Mouse (Mus musculus) embryonic facial prominence, embryonic 10.5 days (tissue): ENCODE results near the gene Ncbp1. TPM values are rescaled to one million over a fixed set of nuclear protein-coding genes. Genes with fewer than 3 reads are reported as not detected.

Experiments used
- DNase-seq: peaks from one replicate; pipeline ENCODE4 v3.0.0-alpha.2; 2017; ENCODE audit warnings: low spot score
- H3K27ac ChIP-seq: fragments of 300-500 bp; sonication (generic); replicated peaks from 2 replicates; pipeline ENCODE4 v1.5.1; 2016; ENCODE audit warnings: mild to moderate bottlenecking
- H3K27me3 ChIP-seq: fragments of 300-500 bp; sonication (generic); replicated peaks from 2 replicates; pipeline ENCODE4 v1.6.1; 2016; ENCODE audit warnings: low read depth, mild to moderate bottlenecking; ENCODE audit not compliant: poor library complexity, severe bottlenecking
- H3K36me3 ChIP-seq: fragments of 300-500 bp; sonication (generic); replicated peaks from 2 replicates; pipeline ENCODE4 v1.6.1; 2016; ENCODE audit warnings: mild to moderate bottlenecking, moderate library complexity
- H3K4me1 ChIP-seq: fragments of 300-500 bp; sonication (generic); 2 replicates; pipeline ENCODE4 v1.6.1; 2016
- H3K4me3 ChIP-seq: fragments of 300-500 bp; sonication (generic); 2 replicates; pipeline ENCODE4 v1.5.1; 2016; ENCODE audit warnings: mild to moderate bottlenecking, moderate library complexity
- H3K9me3 ChIP-seq: fragments of 300-500 bp; sonication (generic); 2 replicates; pipeline ENCODE4 v1.6.1; 2016; ENCODE audit warnings: mild to moderate bottlenecking
- WGBS: fragments of 180-500 bp; shearing (Covaris S2); methylation state at CpG from one replicate; pipeline ENCODE4 v1.1.7; 2016; 5-methylcytosine and 5-hydroxymethylcytosine counted together
- polyA plus RNA-seq: library from polyadenylated mRNA; unstranded; fragments of >200 nt; fragmentation: Nextera tagmentation; extraction: Ambion mirVana; gene quantifications from 2 replicates; pipeline ENCODE4 v1.2.1, GENCODE M21; 2016

Ncbp1 gene
- polyA plus RNA-seq, result 121 and 127 TPM in 2 replicates

DNA sequence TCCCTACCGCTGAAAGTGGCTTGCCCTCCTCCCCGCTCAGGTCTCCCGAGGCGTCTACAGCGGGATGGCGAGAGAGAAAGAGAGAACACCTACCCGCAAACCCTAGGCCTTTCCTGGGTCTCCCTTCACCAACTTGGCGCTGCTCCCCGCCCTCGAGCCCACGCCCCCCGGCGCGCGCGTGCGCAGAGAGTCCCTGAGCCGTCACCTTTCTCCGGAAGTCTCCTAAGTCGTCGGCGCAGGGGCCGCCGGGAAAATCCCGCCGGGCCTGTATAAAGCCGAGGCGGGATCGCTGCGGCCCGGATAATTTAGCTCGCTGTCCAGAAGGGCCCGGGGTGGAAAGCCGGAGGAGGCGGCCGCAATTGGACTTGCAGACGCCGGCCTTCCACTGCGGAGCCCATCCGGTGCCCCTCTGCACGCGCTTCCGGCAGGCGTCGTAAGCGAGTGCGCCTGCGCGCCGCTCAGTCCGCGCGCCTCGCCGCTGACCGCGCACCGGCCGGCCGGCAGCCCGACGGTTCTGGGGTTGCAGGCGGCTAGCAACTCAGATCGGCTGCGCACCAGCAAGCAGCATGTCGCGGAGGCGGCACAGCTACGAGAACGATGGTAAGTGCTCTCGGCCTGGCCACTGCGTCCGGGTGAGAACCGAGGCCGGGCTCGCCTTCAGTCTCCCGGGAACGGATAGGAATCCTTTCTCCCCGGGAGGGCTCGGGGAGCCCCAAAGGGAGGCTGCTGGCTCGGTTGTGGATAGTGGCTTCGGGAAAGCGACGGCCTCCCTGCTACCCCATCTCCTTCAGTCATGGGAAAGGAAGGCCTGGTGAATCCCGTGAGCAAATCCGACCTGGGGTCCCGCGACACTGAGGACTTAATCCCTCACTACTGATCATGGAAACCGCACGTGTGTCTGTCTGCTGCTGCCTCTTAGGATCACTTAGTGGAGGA, at the start of gene Ncbp1, which contains the start of gene Tstd2:
Gene Ncbp1, plus strand, starts transcription at position 327 of the 936 bp plus-strand sequence.
Gene Tstd2, minus strand, starts transcription at position 408 of the 936 bp plus-strand sequence.
- DNase-seq, result peak; percentile 94
- peak within 1 kb of the TSS; percentile 95 for H3K27ac ChIP-seq
- H3K9me3 ChIP-seq, result no peaks in the 10 kb centered on the region
- peaks cover 35% of the 10 kb centered on the region for H3K36me3 ChIP-seq
- peaks cover 24% of the 10 kb centered on the region for H3K4me1 ChIP-seq
- H3K4me3 ChIP-seq, result peak within 1 kb of the TSS; percentile 86
- under 1% methylated on average over 89 of the region's 90 CpGs for WGBS
- H3K27me3 ChIP-seq, result no peaks in the 10 kb centered on the region

DNA sequence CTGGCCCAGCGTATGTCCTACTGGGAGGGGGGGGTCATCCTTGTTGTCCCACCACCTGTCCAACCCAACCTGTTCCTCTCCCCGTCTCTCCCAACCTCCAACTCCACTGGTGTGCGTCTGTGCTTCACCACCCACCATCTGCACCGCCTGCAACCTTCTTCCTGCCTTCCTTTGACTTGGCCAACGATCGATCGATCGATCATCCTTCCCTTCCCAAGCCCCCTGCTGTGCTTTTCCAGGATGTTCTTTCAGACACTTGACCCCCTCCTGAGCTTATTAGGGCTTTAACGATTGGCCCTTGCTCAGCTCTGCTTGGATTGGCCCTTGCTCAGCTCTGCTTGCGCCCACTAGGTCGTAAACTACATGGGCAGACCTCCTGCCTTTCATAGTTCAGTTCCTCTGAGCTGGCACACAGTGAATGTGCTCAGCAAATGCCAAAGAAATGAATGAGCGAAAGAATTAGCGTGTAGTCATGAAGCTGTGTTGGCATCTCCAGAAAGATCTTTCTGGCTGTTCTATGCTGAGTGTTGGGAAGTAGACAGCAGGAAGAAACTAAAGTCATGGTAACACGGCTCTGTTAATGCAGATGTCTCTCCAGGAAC, 48.8 kb upstream of the Ncbp1 start:
- WGBS, result 88% methylated on average over 14 of the region's 14 CpGs

DNA sequence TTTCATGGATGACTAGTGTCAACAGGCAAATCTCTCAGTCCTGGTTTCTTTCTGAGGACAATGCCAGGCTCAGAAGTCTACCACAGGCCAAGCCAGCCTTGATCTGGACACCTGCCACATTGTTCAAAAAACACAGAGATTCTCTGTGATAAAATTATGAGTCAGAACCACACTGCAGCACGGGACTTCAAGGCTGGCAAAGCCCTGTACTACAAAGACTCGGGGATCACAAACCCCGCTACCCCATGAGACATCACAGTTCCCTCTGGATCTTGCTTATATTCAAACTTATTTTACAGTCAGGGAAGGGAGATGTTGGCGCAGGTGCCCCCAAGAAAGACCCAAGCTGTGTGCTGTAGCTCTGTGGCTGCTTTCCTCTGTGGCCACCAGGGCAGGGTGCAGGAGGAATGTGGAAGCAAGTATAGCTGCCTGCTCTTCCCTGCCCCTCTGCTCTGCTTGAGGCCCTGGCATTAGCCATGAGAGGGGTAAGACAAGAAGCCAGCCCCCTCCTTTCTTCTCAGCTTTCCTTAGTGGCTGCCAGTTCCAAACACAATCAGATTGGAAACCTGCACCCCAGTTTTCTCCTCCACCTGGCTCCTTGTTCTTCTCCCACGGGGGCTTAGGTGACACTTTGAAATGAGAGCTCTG, 45.9 kb upstream of the Ncbp1 start:
- Histone ChIP-seq H3K9me3 (no peaks in the 10 kb centered on the region), H3K27ac (no peak overlapping the region), H3K4me3 (no peak overlapping the region), H3K36me3 (no peaks in the 10 kb centered on the region), H3K27me3 (no peaks in the 10 kb centered on the region), H3K4me1 (peaks cover 22% of the 10 kb centered on the region)
- whole genome bisulfite sequencing, result 91% methylated on average over 5 of the region's 5 CpGs
- no peak for DNase-seq

More for the DNA sequence above, 48.8 kb upstream of the Ncbp1 start:
- Histone ChIP-seq H3K27ac (no peak overlapping the region), H3K36me3 (no peaks in the 10 kb centered on the region), H3K4me3 (no peak overlapping the region), H3K4me1 (peaks cover 22% of the 10 kb centered on the region), H3K27me3 (no peaks in the 10 kb centered on the region), H3K9me3 (no peaks in the 10 kb centered on the region)
- DNase-seq, result no peak

DNA sequence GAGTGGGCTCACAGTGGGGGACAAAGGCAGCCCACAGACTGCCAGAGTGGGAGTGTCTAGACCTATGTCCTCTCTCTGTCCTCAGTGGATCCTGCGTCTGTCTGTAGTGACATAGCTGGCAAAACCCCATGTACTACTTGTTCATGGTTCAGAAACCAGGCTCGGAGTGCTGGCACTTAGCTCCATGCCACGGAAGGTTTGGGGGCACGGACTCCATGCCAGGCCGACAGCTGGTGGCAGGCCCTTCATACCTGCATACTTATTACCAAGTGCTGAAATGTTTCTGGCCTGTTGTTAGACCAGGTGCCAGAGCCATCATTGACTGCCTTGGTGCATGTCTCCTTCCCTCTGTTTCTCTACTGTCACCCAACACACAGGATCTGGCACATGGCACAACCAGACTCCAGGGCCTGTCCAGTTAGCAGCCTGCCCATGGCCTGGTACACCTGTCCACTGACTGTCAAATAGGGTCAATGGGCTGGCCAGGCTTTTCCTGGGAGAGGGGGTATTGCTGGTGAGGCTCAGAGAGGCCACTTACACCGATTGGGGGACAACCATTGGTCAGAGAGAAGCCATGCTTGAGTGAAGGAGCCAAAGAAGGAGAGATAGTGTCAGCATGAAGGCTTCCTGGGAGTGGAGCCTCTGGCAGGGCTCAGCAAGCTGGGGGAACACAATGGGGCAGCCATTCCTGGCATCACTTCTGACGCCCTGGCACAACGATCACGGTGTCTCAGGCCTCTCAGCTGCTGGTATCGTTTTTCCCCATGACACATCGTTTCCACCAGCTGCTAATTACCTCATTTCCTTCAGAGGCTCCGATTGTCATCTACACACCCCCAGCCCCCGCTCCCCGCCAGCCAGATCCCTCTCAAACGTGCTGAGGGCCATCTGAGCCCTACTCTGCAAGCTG, 43.2 kb upstream of the Ncbp1 start:
- H3K9me3 ChIP-seq, result no peaks in the 10 kb centered on the region
- H3K27me3 ChIP-seq, result no peaks in the 10 kb centered on the region
- no peak for DNase-seq
- no peaks in the 10 kb centered on the region for H3K36me3 ChIP-seq
- no peak overlapping the region for H3K27ac ChIP-seq
- peaks cover 23% of the 10 kb centered on the region for H3K4me1 ChIP-seq
- no peak overlapping the region for H3K4me3 ChIP-seq
- WGBS, result 72% methylated on average over 15 of the region's 15 CpGs

DNA sequence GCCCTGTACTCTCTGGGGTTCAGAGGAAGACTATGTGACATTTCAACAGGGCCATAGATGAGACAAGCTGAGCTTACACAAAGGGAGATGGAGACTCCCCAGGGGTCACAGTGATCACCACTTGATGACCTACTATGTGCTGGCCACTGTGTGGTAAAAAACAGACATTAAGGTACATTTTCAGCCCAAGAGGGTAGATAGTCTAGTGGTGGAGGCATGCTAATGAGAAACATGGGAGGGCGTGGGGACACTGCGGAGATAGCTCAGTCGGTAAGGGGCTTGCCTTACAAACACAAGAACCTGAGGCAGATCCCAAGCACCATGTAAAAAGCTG, 42.6 kb upstream of the Ncbp1 start:
- Histone ChIP-seq H3K9me3 (no peaks in the 10 kb centered on the region), H3K4me1 (peaks cover 29% of the 10 kb centered on the region), H3K36me3 (no peaks in the 10 kb centered on the region), H3K27me3 (no peaks in the 10 kb centered on the region), H3K27ac (no peak overlapping the region), H3K4me3 (no peak overlapping the region)
- no peak for DNase-seq
- 93% methylated on average over 3 of the region's 3 CpGs for WGBS

DNA sequence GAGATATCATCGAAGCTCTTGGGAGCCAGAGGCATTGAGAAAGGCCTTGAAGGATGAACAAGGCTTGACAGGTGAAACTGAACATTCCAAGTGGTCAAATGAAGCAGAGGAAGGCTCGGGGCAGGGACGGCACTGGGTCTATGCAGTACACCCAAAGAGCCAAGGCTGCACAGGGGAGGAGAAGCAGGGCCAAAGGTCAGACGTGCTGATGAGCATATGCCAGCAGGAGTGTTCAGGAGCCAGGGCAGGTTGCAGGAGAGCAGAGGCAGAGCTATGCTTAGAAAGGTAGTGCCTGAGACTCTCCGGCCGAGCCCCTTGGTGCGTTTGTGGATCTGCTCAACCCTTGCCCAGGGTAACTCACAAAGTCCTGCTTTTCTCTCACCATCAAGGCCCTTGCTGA, 41.9 kb upstream of the Ncbp1 start:
- Histone ChIP-seq H3K27me3 (no peaks in the 10 kb centered on the region), H3K27ac (no peak overlapping the region), H3K36me3 (no peaks in the 10 kb centered on the region), H3K4me3 (no peak overlapping the region), H3K4me1 (peaks cover 37% of the 10 kb centered on the region), H3K9me3 (no peaks in the 10 kb centered on the region)
- DNase-seq, result no peak
- WGBS, result 88% methylated on average over 7 of the region's 7 CpGs

DNA sequence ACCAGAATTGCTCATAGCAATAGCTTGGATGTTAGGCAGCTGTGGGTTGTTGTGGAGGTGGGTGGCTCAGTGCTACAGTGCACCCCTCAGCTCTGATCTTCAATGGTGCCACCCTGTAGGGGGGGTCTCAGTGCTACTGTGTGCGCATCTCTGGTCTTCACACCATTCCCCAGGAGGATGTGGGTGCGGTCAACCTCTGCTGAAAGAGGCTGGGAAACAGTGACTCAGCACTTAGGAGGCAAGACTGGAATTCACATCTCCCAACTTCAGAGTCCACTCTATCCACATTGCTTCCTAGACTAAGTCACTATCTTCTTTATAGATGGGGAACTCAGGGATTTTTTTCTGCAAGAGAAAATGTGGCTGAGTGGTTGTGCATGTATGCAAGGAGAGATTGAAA, 40.8 kb upstream of the Ncbp1 start:
- Histone ChIP-seq H3K27me3 (no peaks in the 10 kb centered on the region), H3K27ac (no peak overlapping the region), H3K4me3 (no peak overlapping the region), H3K9me3 (no peaks in the 10 kb centered on the region), H3K36me3 (no peaks in the 10 kb centered on the region), H3K4me1 (peaks cover 38% of the 10 kb centered on the region)
- no peak for DNase-seq
- 89% methylated on average over 2 of the region's 2 CpGs for WGBS

DNA sequence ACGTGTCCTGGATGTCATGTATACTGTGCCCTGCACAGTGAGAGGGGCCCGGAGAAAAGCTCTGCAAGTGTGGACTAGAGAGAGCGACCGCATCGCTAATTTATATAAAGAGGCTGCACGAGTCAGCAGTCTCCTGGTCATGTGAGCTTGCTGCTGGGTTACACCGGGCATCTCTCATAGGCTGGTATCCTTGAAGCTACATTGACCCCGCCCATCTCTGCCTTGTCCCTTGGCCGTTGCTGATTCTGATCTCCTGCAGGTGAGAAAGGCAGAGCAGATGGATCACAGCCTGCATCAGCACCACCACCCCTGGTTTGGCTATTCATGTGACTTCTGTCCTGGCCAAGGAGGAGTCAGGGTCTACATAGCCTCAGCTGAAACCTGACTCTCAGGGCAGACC, 39.3 kb upstream of the Ncbp1 start:
- DNase-seq, result no peak
- 81% methylated on average over 9 of the region's 9 CpGs for WGBS
- H3K4me3 ChIP-seq, result no peak overlapping the region
- H3K9me3 ChIP-seq, result no peaks in the 10 kb centered on the region
- H3K27ac ChIP-seq, result no peak overlapping the region
- H3K4me1 ChIP-seq, result peaks cover 29% of the 10 kb centered on the region
- no peaks in the 10 kb centered on the region for H3K36me3 ChIP-seq
- no peaks in the 10 kb centered on the region for H3K27me3 ChIP-seq

DNA sequence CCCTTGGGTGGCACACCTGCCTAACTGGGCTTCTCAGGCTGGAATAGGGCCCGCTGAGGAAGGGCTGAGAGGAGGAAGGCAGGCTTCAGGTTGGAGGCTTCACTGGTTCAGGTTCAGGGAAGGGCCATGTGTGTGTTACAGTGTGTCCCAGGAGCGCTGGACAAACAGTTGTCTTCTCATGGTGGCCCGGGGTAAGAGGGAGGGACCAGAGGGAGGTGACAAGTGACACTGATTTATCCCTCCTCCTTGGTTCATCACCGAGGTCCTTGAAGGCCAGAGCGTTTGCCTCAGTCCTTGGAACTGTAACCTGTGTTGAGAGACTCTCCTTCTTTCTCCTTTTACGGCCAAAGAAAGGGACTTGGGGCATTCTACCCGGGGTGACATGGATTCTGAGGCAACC, 37.9 kb upstream of the Ncbp1 start:
- no peak for DNase-seq

DNA sequence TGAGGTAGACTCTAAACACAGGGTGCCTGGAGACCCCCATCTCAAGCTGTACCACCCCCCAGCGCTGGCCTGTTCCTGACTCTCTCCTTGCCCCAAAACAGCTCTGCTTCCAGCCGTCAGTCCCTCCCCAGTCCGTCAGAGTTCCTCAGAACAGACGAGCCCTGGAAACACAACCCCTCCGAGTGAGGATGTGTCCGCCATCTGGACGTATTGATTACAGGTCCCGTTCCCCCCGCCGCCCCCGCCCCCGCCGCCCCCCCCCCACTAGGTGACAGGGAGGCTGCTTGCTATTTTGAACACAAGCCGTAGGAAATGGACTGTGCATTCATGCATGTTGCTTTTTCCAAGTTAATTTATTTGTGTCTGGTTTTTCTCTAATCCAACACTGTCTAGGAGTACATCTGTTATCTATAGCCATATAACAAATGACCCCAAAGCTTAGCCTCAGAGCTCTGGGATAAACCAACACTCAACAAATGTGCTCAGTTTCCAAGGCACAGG, 37.2 kb upstream of the Ncbp1 start:
- Histone ChIP-seq H3K27ac (peak overlapping the region; percentile 73), H3K9me3 (no peaks in the 10 kb centered on the region), H3K27me3 (no peaks in the 10 kb centered on the region), H3K36me3 (no peaks in the 10 kb centered on the region), H3K4me3 (peak overlapping the region; percentile 27; the same call in 1 of the 2 replicates), H3K4me1 (peaks cover 22% of the 10 kb centered on the region)
- peak; percentile 53 for DNase-seq
- WGBS, result 50% methylated on average over 14 of the region's 14 CpGs

More for the DNA sequence above, 37.9 kb upstream of the Ncbp1 start:
- WGBS, result 74% methylated on average over 7 of the region's 7 CpGs
- H3K36me3 ChIP-seq, result no peaks in the 10 kb centered on the region
- no peak overlapping the region for H3K4me3 ChIP-seq
- H3K4me1 ChIP-seq, result peaks cover 24% of the 10 kb centered on the region
- no peaks in the 10 kb centered on the region for H3K27me3 ChIP-seq
- peak overlapping the region; percentile 73 for H3K27ac ChIP-seq
- H3K9me3 ChIP-seq, result no peaks in the 10 kb centered on the region

DNA sequence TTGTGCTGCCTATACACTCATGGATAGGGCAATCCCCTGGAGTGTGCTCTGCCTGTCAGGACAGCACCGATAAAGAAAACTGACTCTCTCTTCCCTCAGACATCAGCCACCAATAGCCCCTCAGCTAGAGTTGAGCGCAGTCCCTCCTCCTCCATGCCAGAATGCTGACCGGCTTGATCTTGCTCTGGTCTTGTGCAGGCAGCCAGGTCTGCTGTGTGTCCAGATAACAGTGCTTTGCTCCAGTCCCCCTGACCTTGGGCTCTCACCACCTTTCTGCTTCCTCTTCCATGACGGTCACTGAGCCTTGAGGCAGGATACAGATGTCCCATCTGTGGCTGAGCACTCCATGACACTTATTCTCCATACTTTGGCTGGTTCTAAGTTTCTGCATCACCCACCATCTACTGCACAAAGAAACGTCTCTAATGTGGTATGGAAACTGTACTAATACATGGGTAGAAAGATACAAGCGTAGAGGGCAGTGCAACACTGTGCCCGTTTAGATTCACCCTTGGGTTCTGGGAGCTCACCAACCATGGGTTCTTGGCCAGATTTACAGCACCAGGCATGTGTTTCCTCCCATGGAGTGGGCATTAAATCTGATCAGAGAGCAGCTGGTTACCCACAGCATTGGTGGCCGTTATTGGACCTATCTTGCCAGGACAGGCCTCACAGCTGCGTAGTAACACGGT, 36.2 kb upstream of the Ncbp1 start:
- H3K27me3 ChIP-seq, result no peaks in the 10 kb centered on the region
- 93% methylated on average over 10 of the region's 10 CpGs for WGBS
- H3K27ac ChIP-seq, result peak overlapping the region; percentile 24; the same call in 1 of the 2 replicates
- H3K4me3 ChIP-seq, result no peak overlapping the region
- H3K36me3 ChIP-seq, result no peaks in the 10 kb centered on the region
- no peaks in the 10 kb centered on the region for H3K9me3 ChIP-seq
- no peak for DNase-seq
- H3K4me1 ChIP-seq, result peaks cover 22% of the 10 kb centered on the region
